Mouse (Mus musculus) 416B (cell line): Measurements from ENCODE around the gene Nf1.

Source experiments
- DNase-seq: peaks from one replicate; pipeline ENCODE4 v3.0.0; 2011; ENCODE audit warnings: low read depth

Gene Nf1

DNA sequence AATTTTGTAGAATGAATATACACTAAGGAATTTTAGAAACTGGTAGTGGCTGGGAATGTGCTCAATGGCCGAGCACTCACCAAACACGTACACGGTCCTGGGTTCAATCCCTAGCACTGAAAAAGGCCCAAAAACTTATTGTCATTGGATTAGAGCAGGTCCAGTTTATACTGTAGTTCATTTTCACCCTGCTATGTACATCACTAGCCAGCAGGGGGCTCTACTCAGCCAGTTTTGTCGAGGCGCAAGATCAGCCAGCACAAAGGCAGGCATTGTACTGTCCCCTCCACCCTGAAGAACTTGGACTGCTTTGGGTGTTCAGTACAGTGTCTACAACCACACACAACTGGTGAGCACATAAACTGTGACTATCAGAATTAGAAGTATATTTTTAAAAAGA, 244.7 kb downstream of the Nf1 start:
- peak; percentile 76 for DNase-seq

DNA sequence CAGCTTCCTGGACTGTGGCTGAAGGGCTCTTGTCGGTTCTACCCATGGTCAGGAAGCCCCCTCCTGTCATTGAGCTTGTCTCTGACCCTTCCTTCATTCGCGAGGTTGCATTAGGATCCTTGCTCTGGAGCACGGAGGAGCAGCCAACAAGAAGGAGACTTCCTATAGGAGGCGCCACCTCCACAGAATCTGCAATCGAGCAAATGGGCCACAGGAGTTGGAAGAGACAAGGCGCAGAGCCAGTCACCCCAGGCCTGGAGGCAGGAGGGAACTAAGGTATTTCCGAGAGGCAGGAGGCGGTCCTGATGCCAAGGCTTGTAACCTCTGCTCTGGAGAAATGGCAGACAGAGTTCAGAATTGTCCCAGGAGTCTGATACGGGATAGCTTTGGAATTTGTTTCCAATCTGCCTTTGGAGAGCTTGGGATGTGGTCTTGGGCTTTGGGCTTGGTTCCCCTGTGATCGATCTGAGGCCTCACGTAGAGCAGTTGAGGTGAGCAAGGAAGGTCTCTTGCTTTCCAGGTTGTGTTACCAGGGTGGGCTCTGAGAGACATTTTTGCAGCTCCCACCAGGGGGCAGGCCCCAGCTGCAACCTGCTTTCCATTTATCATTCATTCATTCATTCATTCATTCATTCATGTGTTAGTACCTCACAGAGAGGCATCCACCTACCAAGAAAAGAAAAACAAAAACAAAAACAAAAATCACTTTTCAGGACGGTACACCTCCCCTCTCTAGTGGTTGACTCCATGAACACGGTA, 250.0 kb downstream of the Nf1 start:
- peak; percentile 39 for DNase-seq

DNA sequence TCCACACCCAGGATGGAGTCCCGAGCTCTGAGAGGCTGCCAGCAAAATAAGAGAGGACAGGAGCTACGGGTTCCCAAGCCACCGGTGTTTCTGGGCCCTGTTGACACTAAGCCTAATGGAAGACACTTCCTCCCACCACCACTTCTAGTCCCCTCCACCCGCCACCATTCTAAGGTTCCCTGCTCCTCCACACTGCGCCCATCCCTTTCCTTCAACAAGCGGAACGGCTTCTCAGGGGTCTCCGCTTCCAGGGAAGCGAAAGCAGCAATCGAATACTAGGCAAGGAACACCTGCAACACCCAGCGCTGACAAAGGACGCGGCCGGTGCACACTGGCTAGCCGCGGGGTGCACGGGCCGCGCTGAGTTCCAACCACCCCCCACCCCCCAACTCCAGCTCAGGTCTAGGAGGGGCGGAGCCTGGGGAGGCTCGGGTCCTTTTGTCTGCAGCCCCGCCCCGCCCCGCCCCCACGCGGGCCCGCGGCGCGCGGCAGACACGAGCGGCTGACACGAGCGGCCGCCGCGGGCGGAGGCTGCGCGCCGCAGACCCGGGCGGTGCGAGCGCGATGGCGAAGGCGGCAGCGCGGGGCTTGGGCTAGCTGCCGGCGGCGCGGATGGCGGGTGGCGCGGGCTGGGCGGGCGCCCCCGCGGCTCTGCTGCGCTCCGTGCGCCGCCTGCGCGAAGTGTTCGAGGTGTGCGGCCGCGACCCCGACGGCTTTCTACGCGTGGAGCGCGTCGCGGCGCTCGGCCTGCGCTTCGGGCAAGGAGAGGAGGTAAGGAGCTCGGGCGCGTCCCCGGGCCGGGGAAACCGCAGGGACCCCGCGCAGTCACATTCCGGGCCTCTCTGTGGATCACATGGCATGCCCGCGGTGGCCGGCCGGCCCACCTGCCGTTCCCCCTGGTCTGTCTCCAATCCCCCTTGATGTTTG, 251.4 kb downstream of the Nf1 start, which contains the start of gene Rab11fip4:
Rab11fip4 (plus strand) TSS at position 549 of the 927 bp plus-strand sequence.
- DNase-seq = no peak

DNA sequence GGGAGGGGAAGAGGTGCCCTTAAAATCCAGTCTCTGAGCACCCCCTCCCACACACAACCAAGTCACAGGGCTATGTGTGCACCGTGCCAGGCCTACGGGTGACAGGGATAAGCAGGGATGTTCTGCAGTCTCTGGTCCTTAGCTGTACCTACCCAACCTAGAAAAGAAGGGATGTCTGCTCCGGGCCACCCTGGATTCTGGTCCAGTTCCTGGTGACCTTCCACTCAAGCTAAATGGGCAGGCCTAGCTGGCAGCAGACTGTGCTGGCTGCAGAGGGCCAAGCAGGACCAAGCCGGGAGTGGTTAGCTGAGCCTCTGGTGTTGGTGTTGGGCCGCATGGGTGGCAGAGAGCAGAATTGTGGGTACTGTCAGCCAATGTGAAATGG, 252.1 kb downstream of the Nf1 start:
- no peak for DNase-seq

DNA sequence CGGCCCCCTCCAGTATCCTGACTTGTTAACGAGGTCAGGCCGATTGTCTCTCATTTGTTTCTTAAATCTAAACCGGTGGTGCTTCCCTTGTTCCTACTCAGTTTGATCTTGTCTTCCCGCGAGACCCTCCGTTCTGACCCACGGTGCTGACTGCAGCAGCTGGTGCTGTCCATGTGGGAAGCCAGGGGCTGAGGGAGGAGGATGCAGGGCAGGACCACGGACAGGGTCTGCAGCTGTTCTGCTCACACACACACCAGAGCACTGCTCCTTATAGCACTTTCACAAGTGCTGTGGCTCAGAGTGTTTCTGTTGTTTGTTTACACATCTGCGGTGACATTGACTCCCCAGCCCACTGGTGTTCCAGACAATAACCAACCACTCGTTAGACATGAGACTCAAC, 254.0 kb downstream of the Nf1 start:
- peak; percentile 41 for DNase-seq

DNA sequence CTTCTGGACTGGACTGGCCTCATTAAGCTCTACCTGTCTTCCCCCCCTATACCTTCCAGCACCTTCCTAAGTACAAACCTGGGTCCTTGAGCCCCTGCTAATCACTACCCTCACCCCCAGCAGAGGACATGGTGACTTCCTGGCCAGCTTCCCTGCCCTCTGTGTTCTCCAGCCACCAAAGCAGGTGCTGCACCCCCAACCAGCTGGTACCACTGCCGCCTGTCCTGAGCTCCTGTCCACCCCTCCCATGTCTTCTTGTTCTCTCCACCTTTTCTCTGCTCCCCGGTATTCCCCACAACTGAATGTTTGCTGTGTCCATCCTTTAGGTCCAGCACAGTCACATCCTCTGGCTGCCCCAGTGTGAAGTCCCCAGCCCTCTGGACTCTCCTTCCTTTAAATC, 271.0 kb downstream of the Nf1 start:
- no peak for DNase-seq

DNA sequence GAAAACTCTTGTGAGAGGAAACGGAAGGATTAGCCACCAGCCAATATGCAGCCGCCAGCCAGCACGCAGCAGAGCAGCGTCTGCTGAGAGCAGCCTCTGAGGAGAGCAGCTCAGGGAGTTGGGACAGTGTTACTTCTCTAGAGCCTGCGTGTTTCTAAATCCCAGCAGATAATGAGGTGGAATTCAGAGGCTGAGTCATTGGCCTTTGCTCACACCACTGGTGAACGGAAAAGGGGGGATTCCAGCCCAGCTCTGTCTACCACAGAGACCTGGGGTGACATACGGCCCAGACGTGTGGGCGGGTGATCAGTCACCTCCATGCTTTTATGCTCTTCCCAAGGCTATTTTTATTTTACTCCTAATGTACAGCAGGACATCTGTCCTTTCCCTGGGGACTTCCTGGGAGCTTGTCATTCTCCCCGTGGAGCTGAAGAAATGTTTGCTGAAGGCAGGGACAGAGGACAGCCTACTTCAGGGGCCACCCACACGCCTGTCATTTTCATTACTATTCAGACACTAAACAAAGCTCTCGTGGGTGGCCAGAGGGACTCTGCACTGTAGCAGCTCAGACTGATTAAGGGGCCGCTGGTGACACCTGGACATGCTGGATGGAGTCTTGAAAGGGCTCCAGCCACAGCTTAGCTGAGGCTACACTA, 271.6 kb downstream of the Nf1 start:
- DNase-seq = peak; percentile 24

DNA sequence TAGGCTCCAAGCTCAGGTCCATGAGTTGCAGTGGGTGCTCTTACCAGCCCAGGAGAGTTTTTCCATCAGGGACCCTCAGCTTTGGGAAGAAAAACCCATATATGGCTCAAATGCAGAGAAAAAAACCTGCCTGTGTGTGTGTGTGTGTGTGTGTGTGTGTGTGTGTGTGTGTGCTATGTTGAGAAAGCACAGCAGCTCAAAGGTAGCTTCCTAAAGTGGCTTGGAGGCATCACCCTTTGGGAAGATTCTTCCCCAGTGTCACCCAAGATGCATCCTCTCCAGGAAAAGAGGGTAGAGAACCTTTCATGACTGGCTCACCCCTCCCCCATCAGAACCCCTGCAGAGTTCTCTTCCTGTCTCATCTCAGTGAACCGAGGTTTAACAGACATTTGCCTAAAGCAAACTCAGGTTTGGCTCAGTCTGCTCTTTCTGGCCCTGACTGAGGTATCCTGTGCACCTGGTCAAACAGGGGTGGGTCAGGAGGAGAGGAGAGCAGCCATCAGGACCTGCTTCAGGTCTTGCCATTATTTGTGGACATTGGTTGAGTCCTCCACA, 272.6 kb downstream of the Nf1 start:
- DNase-seq = no peak

DNA sequence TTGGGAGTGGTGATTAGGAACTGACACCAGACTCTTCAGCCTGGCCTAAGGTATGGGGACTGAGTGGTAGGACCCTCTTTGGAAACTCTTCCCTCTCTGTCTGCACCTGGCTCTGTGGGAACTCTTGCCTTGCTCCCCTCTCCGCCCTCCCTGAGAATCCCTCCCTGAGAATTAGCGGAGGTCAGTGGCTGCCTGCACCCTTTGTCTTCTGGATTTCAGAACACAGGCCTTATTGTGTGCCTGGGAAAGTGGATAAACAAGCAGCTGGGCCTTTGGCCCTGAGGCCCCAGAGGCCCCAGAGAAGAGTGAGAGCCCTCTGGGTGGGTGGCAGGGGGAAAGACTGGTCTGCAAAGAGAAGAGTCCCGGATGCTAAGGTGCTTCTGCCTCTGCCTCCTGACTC, 273.6 kb downstream of the Nf1 start:
- DNase-seq = no peak

DNA sequence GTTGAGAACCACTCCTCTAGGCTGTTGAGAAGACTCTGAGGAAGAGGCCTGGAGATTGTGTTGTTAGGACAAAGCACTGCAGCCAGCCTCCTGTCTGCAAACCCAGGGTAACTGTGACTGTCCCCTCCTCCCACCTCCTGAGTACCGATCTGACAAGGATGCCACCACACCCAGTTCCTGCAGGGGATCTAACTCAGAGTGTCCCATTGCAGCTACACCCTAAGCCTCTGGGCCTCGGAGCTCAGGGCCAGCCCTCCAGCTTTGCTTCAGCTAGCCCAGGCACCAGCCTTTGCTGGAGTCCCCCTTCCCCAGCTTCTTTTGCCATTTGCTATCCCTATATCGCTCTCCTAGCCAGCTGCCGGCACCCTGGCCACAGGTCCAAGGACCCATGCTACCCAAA, 274.2 kb downstream of the Nf1 start:
- no peak for DNase-seq

DNA sequence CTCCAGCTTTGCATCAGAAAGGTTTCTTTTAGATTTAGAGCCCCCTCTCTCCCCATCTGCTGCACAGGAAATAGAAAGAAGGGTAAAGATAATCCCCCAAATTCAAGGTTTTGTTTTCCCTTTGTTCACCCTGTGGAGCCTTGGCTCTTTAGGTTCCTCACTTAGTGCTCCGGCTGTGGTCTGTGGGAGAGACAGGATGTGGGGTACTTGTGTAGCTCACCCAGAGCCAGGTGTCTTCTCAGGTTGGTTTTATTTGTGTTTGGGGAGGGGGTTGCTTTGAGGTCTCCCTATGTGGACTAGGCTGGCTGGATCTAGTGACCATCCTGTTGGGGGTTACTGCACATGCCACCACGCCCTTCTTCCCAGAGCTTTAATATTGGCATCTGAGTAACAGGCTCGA, 275.4 kb downstream of the Nf1 start:
- DNase-seq = no peak

DNA sequence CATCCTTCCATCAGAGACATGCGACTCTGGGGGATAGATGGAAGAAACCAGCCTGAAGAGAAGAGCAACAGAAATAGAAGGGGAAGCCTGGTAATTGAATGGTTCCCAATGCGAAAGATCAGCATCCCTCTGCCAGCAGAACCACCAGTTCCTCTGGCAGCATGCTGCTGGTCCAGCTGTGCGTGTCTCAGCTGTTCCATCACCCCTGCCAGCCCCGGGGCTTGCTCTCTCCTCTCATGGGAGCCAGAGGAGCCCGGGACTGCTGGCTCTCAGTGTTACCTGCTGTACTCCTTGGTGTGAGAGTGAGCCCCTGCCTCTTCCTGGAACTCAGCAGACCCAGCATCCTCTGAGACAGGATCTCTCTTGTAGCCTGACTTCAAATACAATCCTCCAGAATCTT, 276.4 kb downstream of the Nf1 start:
- no peak for DNase-seq

DNA sequence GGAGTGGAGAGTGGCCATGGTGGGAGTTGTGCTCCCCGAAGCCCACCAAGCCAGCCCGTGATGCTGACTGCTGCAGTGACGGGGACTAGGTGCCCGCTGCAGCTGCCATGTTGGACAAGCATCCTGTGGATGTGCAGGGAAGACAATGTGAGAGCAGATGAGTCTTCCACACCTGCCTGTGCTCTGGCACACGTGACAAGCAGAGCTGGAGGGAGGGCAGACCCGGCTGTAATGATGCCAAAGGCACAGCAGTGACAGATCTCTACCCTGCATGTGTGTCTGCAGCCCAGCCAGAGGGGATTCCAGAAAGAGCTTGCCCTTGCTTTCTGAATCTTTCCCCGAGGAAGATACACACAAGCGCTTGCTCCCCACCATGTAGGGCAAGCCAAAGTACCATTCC, 278.5 kb downstream of the Nf1 start:
- no peak for DNase-seq

DNA sequence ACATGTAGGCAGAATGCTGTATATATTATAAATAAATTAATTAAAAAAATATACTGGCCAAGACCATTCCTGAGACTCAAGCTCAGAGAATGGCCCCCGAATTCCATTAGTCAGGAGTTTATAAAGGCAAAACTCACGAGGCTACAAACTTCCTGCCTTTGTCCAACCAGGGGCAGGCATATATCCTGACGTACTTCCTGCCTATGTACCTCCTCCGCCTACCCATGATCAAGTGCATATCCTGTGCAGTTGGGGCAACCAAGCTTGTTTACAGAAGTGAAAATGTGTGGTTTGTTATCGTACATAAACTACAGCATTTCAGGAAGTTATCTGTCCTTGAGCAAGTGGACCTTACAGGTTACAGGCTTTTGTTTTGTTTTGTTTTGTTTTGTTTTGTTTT, 283.5 kb downstream of the Nf1 start:
- DNase-seq = peak; percentile 98

DNA sequence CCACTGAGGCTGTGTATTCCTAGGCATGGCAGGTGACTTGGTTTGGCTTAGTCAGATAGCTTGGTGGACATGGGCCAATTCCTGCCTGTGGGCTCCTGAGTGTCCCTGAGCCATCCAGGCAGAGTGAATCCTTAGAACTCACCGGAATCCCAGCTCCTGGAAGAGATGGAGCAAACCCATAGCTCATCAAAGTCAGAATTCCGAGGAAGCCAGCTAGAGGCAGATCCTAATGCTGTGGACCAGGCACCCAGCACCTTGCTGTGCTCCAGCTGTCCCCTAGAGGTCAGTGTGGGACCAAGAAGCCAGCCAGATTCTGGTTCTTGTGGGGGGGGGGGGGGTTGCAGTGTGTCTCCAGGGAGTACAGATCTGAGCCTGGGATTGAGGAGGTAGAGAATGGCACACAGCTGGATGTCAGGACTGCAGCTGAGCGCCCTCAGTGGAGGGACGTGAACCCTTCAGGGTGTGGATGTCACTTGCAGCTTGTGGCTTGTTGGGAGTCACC, 285.4 kb downstream of the Nf1 start:
- DNase-seq = peak; percentile 73

DNA sequence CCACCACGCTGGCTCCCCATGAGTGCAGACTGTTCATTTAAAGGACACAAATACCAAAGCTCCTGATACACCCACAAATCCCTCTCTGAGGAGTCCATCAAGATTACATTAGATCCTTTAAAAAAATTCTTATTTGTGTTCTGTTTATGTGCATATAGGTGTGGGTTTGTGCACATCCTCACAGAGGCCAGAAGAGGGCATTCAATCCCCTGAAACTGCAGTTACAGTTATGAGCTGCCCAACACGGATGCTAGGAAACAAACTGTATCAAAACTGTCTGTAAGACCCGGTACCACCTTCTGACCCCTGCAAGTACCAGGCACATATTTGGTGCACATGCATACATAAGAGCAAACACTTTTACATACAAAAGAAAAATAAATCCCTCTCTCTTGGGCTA, 289.2 kb downstream of the Nf1 start:
- DNase-seq = peak; percentile 73

DNA sequence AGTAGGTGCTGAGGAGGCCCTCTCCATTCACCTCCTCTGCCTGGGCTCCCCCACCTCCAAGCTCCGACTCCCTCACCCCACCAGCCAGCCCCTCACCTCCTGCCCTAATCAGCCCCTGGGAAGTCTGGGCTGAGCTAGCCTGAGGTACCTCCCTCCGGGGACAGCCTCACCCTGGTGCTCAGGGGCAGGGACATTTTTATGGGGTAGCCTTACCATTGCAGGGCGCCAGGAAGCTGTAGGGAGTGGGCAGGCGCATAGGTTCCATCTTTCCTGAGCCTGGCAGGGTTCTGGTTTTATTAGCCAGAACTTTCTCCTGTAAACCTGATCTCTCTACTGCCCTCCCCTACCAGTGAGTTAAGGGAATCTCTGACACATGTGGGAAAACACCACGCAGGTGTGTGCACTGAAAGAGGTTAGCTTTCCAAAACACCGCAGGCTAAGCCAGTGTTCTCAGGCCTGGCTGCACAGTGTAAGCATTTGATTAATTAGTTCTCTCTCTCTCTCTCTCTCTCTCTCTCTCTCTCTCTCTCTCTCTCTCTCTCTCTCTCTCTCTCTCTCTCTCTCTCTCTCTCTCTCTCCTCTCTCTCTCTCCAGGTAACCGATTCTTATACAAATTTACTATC, 290.4 kb downstream of the Nf1 start:
- DNase-seq = no peak

DNA sequence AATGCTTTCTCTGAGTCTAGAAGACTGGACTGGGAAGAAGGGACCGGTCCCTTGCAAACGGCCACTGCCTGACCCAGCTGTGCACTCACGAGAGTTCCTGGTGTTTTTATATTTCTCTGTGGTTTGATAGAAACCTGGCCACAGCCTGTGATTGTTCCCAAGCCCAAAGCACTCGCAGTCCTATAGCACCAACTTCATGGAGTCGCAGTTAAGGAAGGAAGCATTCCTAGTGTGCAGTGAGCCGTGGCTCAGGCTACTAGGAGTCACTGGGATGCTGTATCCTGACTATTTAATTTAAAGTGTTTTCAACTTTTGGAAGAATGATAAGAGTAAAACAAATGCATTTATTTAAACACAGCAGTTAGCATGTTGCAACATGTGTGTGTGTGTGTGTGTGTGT, 291.0 kb downstream of the Nf1 start:
- no peak for DNase-seq
